Mouse (Mus musculus): ENCODE results near the gene Card19. TPM values are rescaled to one million over a fixed set of nuclear protein-coding genes. Genes with fewer than 3 reads are reported as not detected.

The Card19 gene
- polyA plus RNA-seq, 1 experiment from 2014 or later, result 82.2 TPM

DNA sequence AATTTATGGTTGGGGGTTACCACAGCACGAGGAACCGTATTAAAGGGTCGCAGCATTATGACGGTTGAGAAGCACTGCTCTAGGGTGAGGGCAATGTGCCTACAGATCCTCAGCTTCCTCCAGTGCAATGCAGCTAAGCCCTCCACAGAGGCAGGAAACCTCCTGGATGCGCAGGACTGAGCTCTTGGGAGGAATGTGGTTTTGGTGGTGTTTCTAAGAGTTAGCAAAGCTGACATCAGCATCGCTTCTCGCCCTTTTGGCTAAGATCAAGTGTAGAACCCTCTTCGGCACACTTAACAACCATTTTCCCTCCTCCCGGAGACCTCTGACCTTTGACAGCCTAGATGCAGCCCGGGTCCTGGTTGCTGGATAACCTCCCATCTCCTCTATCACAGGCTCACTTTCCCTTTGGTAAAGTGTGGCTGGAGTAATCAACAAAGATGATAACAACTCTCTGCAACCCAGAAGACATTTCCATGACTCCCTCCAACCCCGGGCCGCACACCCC lies 31.4 kb upstream of the Card19 start:
- peak overlapping the region; percentile 48 for H3K4me3 ChIP-seq (replicated peaks)
- 0 out of 2 replicates have a peak overlapping the region, but pooled peaks have one; percentile 9 for H3K9ac ChIP-seq
- peak overlapping the region; percentile 87 for H3K4me2 ChIP-seq (replicated peaks)
- H3K27me3 ChIP-seq, result peaks cover 27% of the 10 kb centered on the region
- no peak overlapping the region for H3K27ac ChIP-seq (replicated peaks)
- 31% methylated on average over 12 of the region's 12 CpGs for WGBS
- H3K36me3 ChIP-seq, result no peaks in the 10 kb centered on the region
- no peaks in the 10 kb centered on the region for H3K9me3 ChIP-seq (replicated peaks)
- no peak for ATAC-seq (ENCODE audit: insufficient number of reproducible peaks, low FRiP score, low TSS enrichment, low read depth)
- peaks cover 10% of the 10 kb centered on the region for H3K4me1 ChIP-seq

DNA sequence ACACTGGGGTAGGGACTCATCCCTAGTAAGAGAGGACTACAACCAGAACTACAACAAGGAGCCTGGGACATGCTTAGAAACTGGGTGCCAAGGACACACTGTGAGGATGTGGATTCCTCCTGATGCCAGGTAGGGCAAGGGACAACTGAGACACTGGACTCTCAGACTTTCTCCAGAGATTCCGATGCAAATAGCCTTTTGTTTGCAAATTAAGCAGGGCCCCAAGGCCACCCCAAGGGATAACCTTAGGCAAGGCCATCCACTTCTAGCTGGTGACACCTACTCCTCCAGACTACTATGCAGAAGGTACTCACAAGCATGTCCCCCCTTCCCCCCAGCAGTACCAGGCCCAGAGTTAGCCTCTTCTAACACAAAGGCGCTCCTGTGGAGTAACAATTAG lies 30.8 kb upstream of the Card19 start:
- no peaks in the 10 kb centered on the region for H3K9me3 ChIP-seq (replicated peaks)
- H3K27me3 ChIP-seq, result peaks cover 27% of the 10 kb centered on the region
- H3K27ac ChIP-seq (replicated peaks), result no peak overlapping the region
- ATAC-seq (ENCODE audit: insufficient number of reproducible peaks, low FRiP score, low TSS enrichment, low read depth), result no peak
- WGBS, result 79% methylated on average over 2 of the region's 2 CpGs
- H3K36me3 ChIP-seq, result no peaks in the 10 kb centered on the region
- no peak overlapping the region for H3K9ac ChIP-seq
- no peak overlapping the region for H3K4me3 ChIP-seq (replicated peaks)
- H3K4me1 ChIP-seq, result peaks cover 10% of the 10 kb centered on the region
- no peak overlapping the region for H3K4me2 ChIP-seq (replicated peaks)

DNA sequence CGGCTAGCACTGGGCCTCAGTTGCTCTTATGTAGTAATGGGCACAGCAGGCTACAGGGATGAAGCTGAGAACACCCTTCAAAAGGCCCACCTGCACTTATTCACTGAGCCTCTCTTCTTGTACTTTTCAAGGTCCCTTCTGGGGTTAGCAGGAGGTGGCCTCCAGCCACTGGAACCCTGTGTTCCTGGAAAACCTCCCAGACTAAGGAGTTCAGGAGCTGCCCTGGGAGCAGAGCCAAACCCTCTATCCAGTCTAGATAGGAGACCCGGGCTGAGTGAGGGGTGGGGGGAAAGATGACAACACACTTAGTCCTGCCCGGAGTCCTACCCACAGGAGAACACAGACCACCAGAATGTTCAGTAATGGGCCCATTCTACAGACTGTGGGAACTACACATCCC lies 30.2 kb upstream of the Card19 start:
- no peak overlapping the region for H3K27ac ChIP-seq (replicated peaks)
- 67% methylated on average over 3 of the region's 3 CpGs for WGBS
- no peak for ATAC-seq (ENCODE audit: insufficient number of reproducible peaks, low FRiP score, low TSS enrichment, low read depth)
- H3K9me3 ChIP-seq (replicated peaks), result no peaks in the 10 kb centered on the region
- H3K4me1 ChIP-seq, result peaks cover 10% of the 10 kb centered on the region
- H3K36me3 ChIP-seq, result no peaks in the 10 kb centered on the region
- peaks cover 27% of the 10 kb centered on the region for H3K27me3 ChIP-seq
- no peak overlapping the region for H3K4me3 ChIP-seq (replicated peaks)
- no peak overlapping the region for H3K9ac ChIP-seq
- H3K4me2 ChIP-seq (replicated peaks), result no peak overlapping the region

DNA sequence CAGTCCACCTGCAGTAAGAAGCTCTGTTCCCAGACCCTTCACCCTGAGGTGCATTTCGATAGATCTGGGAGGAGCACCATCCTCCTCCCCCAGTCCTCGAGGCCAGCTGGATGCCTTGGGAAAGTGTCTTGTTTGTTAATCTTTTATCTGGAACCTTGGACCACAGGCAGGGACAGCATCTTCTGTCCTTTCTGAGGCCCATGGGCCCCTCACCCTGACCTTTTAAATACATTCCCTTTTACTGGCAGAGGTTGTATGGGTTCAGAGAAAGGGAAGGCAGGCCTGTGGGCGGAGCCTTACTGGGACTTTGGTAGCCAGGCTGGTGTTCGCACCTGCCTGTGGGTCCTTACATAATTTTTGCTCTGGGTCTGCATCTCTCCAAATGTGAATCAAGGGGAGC lies 29.4 kb upstream of the Card19 start:
- H3K4me3 ChIP-seq (replicated peaks), result no peak overlapping the region
- peaks cover 27% of the 10 kb centered on the region for H3K27me3 ChIP-seq
- no peak overlapping the region for H3K4me2 ChIP-seq (replicated peaks)
- H3K4me1 ChIP-seq, result peaks cover 10% of the 10 kb centered on the region
- H3K36me3 ChIP-seq, result no peaks in the 10 kb centered on the region
- H3K9ac ChIP-seq, result no peak overlapping the region
- 53% methylated on average over 4 of the region's 4 CpGs for WGBS
- no peaks in the 10 kb centered on the region for H3K9me3 ChIP-seq (replicated peaks)
- H3K27ac ChIP-seq (replicated peaks), result no peak overlapping the region
- no peak for ATAC-seq (ENCODE audit: insufficient number of reproducible peaks, low FRiP score, low TSS enrichment, low read depth)

DNA sequence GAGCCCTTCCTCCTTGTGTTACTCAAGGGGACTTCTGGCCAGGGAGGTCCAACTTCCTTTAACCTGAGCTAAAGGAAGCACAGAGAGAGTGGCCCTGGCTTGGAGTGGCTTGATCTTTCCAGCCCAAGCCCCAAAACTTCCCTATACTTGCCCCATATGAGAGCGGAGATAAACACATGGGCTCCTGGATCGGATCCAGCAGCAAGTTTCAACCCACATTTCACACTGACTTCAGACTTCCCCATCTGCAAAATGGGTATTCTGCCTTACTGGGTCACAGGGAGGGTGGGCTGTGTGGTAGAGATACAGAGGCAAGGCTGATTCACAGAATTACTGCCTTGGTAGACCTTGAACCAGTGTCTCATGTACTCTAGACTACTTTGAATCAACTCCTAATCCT lies 27.7 kb upstream of the Card19 start:
- peaks cover 25% of the 10 kb centered on the region for H3K27me3 ChIP-seq
- no peaks in the 10 kb centered on the region for H3K9me3 ChIP-seq (replicated peaks)
- H3K4me2 ChIP-seq (replicated peaks), result no peak overlapping the region
- WGBS, result 84% methylated on average over 2 of the region's 2 CpGs
- no peak overlapping the region for H3K27ac ChIP-seq (replicated peaks)
- no peak for ATAC-seq (ENCODE audit: insufficient number of reproducible peaks, low FRiP score, low TSS enrichment, low read depth)
- H3K36me3 ChIP-seq, result no peaks in the 10 kb centered on the region
- peaks cover 10% of the 10 kb centered on the region for H3K4me1 ChIP-seq
- no peak overlapping the region for H3K9ac ChIP-seq
- H3K4me3 ChIP-seq (replicated peaks), result no peak overlapping the region

DNA sequence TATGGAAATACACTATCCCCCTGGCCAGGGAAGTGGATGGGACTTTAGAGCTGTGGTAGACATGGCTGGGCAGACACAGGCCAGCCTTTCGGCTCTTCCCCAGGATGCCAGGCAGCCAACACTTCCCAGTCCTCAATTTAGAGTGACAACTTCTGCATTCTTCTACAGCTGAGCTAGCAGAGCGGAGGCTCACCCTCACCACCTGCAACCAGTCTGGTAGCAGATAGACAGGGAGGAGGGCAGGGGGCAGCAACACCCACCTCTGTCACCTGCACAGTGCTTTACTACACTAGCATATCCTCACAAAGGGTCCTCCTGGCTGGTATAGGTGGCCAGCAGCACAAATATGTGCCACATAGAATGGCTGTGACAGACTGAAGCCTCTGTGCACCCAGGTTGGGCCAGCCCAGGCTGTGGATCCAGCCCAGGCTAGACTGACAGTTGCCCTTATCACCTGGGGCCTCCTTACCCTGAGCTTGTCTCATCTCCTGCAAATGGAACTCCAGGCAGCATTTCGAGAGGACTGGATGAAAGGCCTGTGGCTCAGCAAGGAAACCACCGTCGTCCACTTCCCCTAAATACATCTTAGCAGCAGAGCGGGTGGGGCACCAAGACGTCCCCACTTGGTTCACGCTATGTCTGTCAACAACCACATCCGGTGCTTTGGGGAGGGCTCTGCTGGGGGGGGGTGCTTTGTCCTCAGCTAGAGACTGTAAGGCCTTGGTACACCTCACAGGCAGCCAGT lies 26.7 kb upstream of the Card19 start:
- peaks cover 16% of the 10 kb centered on the region for H3K27me3 ChIP-seq
- ATAC-seq (ENCODE audit: insufficient number of reproducible peaks, low FRiP score, low TSS enrichment, low read depth), result no peak
- WGBS, result 66% methylated on average over 9 of the region's 9 CpGs
- peaks cover 1% of the 10 kb centered on the region; the same call in 1 of the 2 replicates for H3K4me1 ChIP-seq
- H3K4me2 ChIP-seq (replicated peaks), result no peak overlapping the region
- H3K9me3 ChIP-seq (replicated peaks), result no peaks in the 10 kb centered on the region
- no peak overlapping the region for H3K4me3 ChIP-seq (replicated peaks)
- no peak overlapping the region for H3K27ac ChIP-seq (replicated peaks)
- H3K9ac ChIP-seq, result no peak overlapping the region
- no peaks in the 10 kb centered on the region for H3K36me3 ChIP-seq

DNA sequence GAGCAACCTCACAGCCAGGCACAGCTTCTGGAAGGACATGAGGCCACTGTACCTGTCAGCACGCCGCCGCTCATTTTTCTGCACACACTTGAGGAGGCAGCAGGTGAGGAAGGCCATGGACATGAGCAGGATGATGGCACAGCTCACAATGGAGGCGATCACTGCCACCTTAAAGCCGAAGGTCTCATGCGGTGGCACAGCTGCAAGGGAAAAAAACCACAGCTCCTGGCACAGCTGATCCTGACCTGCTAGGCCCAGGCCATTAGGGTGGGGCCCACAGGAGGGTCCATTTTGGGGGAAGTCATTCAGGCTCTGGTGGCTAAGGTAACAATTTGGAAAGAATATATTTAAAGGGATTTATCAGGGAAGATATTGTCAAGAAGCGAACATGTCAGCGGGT lies 22.9 kb upstream of the Card19 start:
- H3K9me3 ChIP-seq (replicated peaks), result no peaks in the 10 kb centered on the region
- no peaks in the 10 kb centered on the region for H3K36me3 ChIP-seq
- H3K4me2 ChIP-seq (replicated peaks), result no peak overlapping the region
- H3K27ac ChIP-seq (replicated peaks), result no peak overlapping the region
- no peak overlapping the region for H3K4me3 ChIP-seq (replicated peaks)
- no peak for ATAC-seq (ENCODE audit: insufficient number of reproducible peaks, low FRiP score, low TSS enrichment, low read depth)
- no peaks in the 10 kb centered on the region for H3K4me1 ChIP-seq
- H3K27me3 ChIP-seq, result no peaks in the 10 kb centered on the region
- WGBS, result 92% methylated on average over 8 of the region's 8 CpGs
- H3K9ac ChIP-seq, result no peak overlapping the region

DNA sequence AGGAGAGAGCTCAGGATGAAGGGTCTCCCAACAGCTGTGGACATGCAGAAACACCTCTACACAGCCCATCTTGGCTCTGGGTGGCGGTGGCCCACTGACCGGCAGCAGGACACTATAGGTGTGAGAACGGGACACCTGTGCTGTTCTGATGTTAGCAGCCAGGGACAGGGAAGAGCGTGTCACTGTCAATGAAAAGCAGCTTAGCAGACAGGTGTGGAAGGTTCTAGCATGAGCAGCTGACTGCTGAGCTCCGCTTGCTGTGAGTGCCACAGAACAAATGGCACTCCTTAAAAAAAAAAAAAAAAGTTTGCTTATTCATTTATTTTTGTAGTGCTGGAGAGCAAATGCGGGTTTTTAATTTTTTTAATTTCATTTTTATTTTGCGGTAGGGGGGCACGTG lies 21.8 kb upstream of the Card19 start:
- H3K27ac ChIP-seq (replicated peaks), result no peak overlapping the region
- WGBS, result 88% methylated on average over 8 of the region's 8 CpGs
- no peaks in the 10 kb centered on the region for H3K9me3 ChIP-seq (replicated peaks)
- no peaks in the 10 kb centered on the region for H3K36me3 ChIP-seq
- no peak overlapping the region for H3K4me3 ChIP-seq (replicated peaks)
- no peak for ATAC-seq (ENCODE audit: insufficient number of reproducible peaks, low FRiP score, low TSS enrichment, low read depth)
- no peak overlapping the region for H3K4me2 ChIP-seq (replicated peaks)
- H3K27me3 ChIP-seq, result no peaks in the 10 kb centered on the region
- H3K9ac ChIP-seq, result no peak overlapping the region
- H3K4me1 ChIP-seq, result no peaks in the 10 kb centered on the region

DNA sequence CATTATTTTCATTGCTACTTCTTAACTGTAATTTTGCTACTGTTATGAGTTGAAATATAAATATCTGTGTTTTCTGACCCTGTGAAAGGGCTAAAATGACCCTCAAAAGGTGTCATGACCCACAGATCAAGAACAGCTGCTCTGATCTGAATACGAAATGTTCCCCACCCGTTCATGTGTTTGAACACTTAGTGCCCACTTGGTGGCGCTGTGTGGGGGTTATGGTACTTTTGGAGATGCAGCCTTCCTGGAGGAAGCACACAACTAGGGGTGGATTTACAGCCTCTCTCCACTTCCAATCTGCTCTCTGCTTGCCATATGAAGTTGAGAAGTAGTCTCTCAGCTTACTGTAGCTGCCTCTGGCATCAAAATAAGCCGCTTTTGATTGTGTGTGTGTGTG lies 18.9 kb upstream of the Card19 start:
- no peaks in the 10 kb centered on the region for H3K36me3 ChIP-seq
- no peak overlapping the region for H3K4me2 ChIP-seq (replicated peaks)
- no peak for ATAC-seq (ENCODE audit: insufficient number of reproducible peaks, low FRiP score, low TSS enrichment, low read depth)
- no peaks in the 10 kb centered on the region for H3K9me3 ChIP-seq (replicated peaks)
- no peak overlapping the region for H3K9ac ChIP-seq
- H3K4me3 ChIP-seq (replicated peaks), result no peak overlapping the region
- H3K4me1 ChIP-seq, result no peaks in the 10 kb centered on the region
- 94% methylated on average over 4 of the region's 4 CpGs for WGBS
- no peaks in the 10 kb centered on the region for H3K27me3 ChIP-seq
- no peak overlapping the region for H3K27ac ChIP-seq (replicated peaks)

DNA sequence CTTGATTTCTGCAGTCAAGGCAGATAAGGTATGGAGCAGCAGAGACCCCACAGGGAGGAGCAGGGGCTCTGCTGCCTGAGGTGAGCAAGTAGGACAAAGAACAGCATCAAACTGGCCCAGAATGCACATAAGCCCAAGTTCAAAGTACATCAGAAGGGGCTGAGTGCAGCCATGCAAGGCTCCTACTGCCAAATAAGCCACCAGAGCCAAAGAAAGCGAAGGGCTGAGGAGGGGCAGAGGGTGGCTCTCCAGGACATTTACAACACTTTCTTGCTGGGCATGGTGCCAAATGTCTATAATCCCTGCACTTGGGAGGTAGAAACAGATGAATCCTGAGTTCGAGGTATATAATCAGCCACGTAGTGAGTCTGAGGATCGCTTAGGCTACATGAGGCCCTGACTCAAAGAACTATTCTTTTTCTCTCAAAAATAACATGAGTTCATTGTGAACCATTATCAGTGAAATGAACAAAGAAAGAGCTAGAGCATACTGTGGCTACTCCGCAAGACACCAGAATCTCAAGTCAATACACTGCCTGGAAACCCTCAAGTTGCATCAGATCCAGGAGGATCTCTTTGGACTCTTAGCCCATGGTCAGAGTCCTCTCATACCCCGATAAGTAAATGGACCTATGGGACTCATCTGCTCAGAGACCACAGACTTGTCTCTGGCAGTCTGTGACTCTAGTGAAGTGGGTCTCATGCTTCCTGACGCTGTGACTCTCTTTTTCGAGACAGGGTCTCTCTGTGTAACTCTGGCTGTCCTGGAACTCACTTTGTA lies 18.1 kb upstream of the Card19 start:
- no peak overlapping the region for H3K4me3 ChIP-seq (replicated peaks)
- ATAC-seq (ENCODE audit: insufficient number of reproducible peaks, low FRiP score, low TSS enrichment, low read depth), result no peak
- H3K27ac ChIP-seq (replicated peaks), result no peak overlapping the region
- H3K4me1 ChIP-seq, result no peaks in the 10 kb centered on the region
- WGBS, result 80% methylated on average over 8 of the region's 8 CpGs
- no peak overlapping the region for H3K9ac ChIP-seq
- no peaks in the 10 kb centered on the region for H3K9me3 ChIP-seq (replicated peaks)
- no peaks in the 10 kb centered on the region for H3K27me3 ChIP-seq
- H3K4me2 ChIP-seq (replicated peaks), result no peak overlapping the region
- H3K36me3 ChIP-seq, result no peaks in the 10 kb centered on the region

DNA sequence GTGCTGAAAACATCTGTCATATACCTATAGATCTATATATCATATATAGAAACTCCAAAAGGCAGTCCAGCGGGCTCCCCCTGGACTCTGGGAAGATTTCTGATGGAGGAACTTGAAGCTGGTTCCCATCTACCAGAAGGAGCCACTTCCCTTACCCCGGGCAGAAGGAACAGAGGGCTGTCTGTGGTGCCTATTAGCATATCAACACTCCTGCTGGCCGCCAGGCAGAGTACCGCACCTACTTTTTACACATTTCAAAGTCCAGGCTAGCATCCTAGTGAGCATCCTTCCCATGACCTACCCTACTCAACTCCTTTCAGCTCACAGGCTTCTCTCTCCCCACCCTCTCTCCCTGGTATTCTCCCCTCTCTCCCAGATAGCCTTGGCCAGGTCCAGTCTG lies 9.8 kb upstream of the Card19 start:
- no peak overlapping the region for H3K4me3 ChIP-seq (replicated peaks)
- no peak for ATAC-seq (ENCODE audit: insufficient number of reproducible peaks, low FRiP score, low TSS enrichment, low read depth)
- no peaks in the 10 kb centered on the region for H3K36me3 ChIP-seq
- 36% methylated on average over 4 of the region's 4 CpGs for WGBS
- H3K9ac ChIP-seq, result no peak overlapping the region
- H3K4me1 ChIP-seq, result no peaks in the 10 kb centered on the region
- no peaks in the 10 kb centered on the region for H3K27me3 ChIP-seq
- no peak overlapping the region for H3K27ac ChIP-seq (replicated peaks)
- no peak overlapping the region for H3K4me2 ChIP-seq (replicated peaks)
- no peaks in the 10 kb centered on the region for H3K9me3 ChIP-seq (replicated peaks)

Data from embryonic facial prominence, embryonic 15.5 days (tissue).